Mouse (Mus musculus) R1 (cell line): ENCODE measurements around the gene Nmnat1.
"Not testable (repeated sequence)": the region's sequence is repeated elsewhere in the genome, so short reads cannot be mapped to it uniquely, and the experiment has no call there.

Experiments used
- DNase-seq: peaks from one replicate; pipeline ENCODE4 v3.0.0-alpha.2; 2018; ENCODE audit warnings: low read depth, low spot score

The Nmnat1 gene

GRCm38 (mm10) chr4:149444964-149445701, 39.9 kb downstream of the Nmnat1 start:
- DNase-seq, result peak; percentile 91

GRCm38 (mm10) chr4:149444465-149444864, 40.5 kb downstream of the Nmnat1 start:
- DNase-seq, result no peak

GRCm38 (mm10) chr4:149442436-149442835, 42.6 kb downstream of the Nmnat1 start:
- no peak for DNase-seq

- no peak for DNase-seq
Observed at GRCm38 (mm10) chr4:149440576-149440975, 44.4 kb downstream of the Nmnat1 start.

- DNase-seq, result not testable (repeated sequence)
Observed at GRCm38 (mm10) chr4:149431887-149432286, 53.1 kb downstream of the Nmnat1 start.

- DNase-seq, result no peak
Observed at GRCm38 (mm10) chr4:149429592-149429991, 55.4 kb downstream of the Nmnat1 start.

- DNase-seq, result peak; percentile 99
Observed at GRCm38 (mm10) chr4:149426325-149427199, 58.4 kb downstream of the Nmnat1 start, which contains the start of gene Ube4b. Gene Ube4b, minus strand, starts transcription at chr4:149426749.

- DNase-seq, result no peak
Observed at GRCm38 (mm10) chr4:149425801-149426292, 59.2 kb downstream of the Nmnat1 start.

GRCm38 (mm10) chr4:149424755-149425154, 60.2 kb downstream of the Nmnat1 start:
- no peak for DNase-seq

GRCm38 (mm10) chr4:149417854-149418365, 67.1 kb downstream of the Nmnat1 start:
- no peak for DNase-seq
